ENCODE assay signal across 35 mouse cellular contexts in the genomic region with DNA sequence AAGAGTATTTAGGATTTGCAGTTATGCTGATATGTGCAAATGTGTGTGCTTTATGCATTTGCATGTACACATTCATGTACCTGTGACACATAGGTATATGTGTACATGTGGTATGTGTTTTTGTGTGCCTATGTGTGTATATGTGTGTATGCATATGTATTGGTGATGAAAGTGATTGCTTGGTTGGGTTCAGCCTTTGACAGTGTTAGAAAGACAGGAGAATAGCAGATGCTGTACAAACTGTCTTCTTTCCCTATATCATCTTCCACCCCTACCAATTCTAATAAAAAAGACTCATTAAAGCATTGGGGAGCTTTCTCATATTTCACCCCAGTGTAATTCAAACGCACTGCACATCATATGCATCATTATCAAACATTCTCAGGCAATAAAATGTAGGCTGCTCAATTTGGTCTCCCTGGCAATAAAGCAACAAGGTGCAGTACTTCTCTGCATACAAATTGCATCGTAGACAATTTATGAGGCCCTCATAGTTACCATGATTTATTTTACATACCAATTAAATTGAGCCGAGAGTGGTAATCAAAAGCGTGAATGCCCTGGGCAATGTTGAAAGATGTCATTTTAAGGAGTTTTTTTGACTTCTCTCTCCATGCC. TPM values are rescaled to one million over a fixed set of nuclear protein-coding genes. Genes with fewer than 3 reads are reported as not detected.
DNase-seq lines count a peak whose midpoint lies in the region; ATAC-seq lines count a peak whose summit lies in the region.
"Had no signal": no experiment of that assay in that cellular context is flagged by ENCODE, and none has a peak within 500 bp of the region (broad histone marks: within the 10 kb centered on the region; RNA-seq: fewer than 3 reads in every experiment).

No protein-coding gene starts in this region.

- no peaks in the 10 kb centered on the region for H3K9me3 ChIP-seq in neural tube, embryonic 11.5 days (ENCODE audit: control insufficient read depth, low read length)
- H3K9me3 ChIP-seq in hindbrain, embryonic 16.5 days (ENCODE audit: control insufficient read depth, low read length) = no peaks in the 10 kb centered on the region
- H3K9me3 ChIP-seq in neural tube, embryonic 12.5 days = no peaks in the 10 kb centered on the region
- H3K9me3 ChIP-seq: liver, embryonic 12.5 days had no signal

- no peak overlapping the region for H3K9ac ChIP-seq in neural tube, embryonic 11.5 days (ENCODE audit: low read length)
- no peak overlapping the region for H3K9ac ChIP-seq in hindbrain, embryonic 16.5 days (ENCODE audit: low read depth, low read length)
- no peak overlapping the region for H3K9ac ChIP-seq in neural tube, embryonic 12.5 days
- H3K9ac ChIP-seq: liver, embryonic 12.5 days; liver, postnatal 0 days had no signal

- H3K4me3 ChIP-seq in neural tube, embryonic 11.5 days (ENCODE audit: low read depth, low read length) = no peak overlapping the region
- H3K4me3 ChIP-seq in hindbrain, embryonic 16.5 days (ENCODE audit: low read length) = no peak overlapping the region
- H3K4me3 ChIP-seq in neural tube, embryonic 12.5 days = no peak overlapping the region
- H3K4me3 ChIP-seq: liver, embryonic 12.5 days had no signal

- no peak overlapping the region for H3K27ac ChIP-seq in neural tube, embryonic 11.5 days (ENCODE audit: low read depth, low read length)
- no peak overlapping the region for H3K27ac ChIP-seq in hindbrain, embryonic 16.5 days (ENCODE audit: low read depth, low read length)
- H3K27ac ChIP-seq in neural tube, embryonic 12.5 days = no peak overlapping the region
- H3K27ac ChIP-seq: kidney, postnatal 0 days; liver, embryonic 12.5 days; stomach, postnatal 0 days had no signal

- ATAC-seq in neural tube, embryonic 11.5 days (ENCODE audit: insufficient read depth, low FRiP score, low TSS enrichment) = 0 out of 2 replicates have a peak, but pooled peaks have one; percentile 59
- peak; percentile 76 for ATAC-seq in hindbrain, embryonic 16.5 days
- ATAC-seq in neural tube, embryonic 12.5 days (ENCODE audit: low FRiP score, low read depth) = peak; percentile 85
- no peak for ATAC-seq in erythroblast, adult 5-6 weeks (replicated peaks; ENCODE audit: low FRiP score, poor library complexity, severe bottlenecking)
- ATAC-seq in CD4-positive, CD25-positive, alpha-beta regulatory T cell, adult 4 months = no peak
- ATAC-seq: forebrain, embryonic 16.5 days; intestine, embryonic 16.5 days; liver, embryonic 12.5 days; liver, postnatal 0 days had no signal

- H3K27me3 ChIP-seq in neural tube, embryonic 11.5 days (ENCODE audit: control insufficient read depth, insufficient read depth, low read length) = no peaks in the 10 kb centered on the region
- H3K27me3 ChIP-seq in hindbrain, embryonic 16.5 days (replicated peaks; ENCODE audit: control insufficient read depth, insufficient read depth, low read length) = no peaks in the 10 kb centered on the region
- H3K27me3 ChIP-seq in neural tube, embryonic 12.5 days (replicated peaks) = no peaks in the 10 kb centered on the region
- H3K27me3 ChIP-seq: CH12.LX; liver, embryonic 12.5 days had no signal

- no peak for DNase-seq in neural tube, embryonic 11.5 days (ENCODE audit: low spot score)
- DNase-seq in neural tube, embryonic 10.5 days (ENCODE audit: extremely low spot score, low spot score) = no peak
- no peak for DNase-seq in heart, adult 11 months
- DNase-seq: adrenal gland, adult 8-10 months; B cell, adult 2 months; cerebellum, adult 9-10 months; cerebellum, postnatal 36 days; gastrocnemius, postnatal 10 days; heart, postnatal 14 days; kidney, adult 8-10 months; kidney, postnatal 4 days; left cerebral cortex, postnatal 4 days; liver, postnatal 0 days; lung, postnatal 36 days; right cerebral cortex, adult 18-20 months; right cerebral cortex, postnatal 4 days; thymus, adult 18-20 months; thymus, postnatal 25 days had no signal

- no peaks in the 10 kb centered on the region for H3K4me1 ChIP-seq in neural tube, embryonic 11.5 days (ENCODE audit: control insufficient read depth, insufficient read depth, low read length)
- no peaks in the 10 kb centered on the region for H3K4me1 ChIP-seq in hindbrain, embryonic 16.5 days (ENCODE audit: control insufficient read depth, insufficient read depth, low read depth, low read length)
- no peaks in the 10 kb centered on the region for H3K4me1 ChIP-seq in neural tube, embryonic 12.5 days
- H3K4me1 ChIP-seq: liver, embryonic 12.5 days had no signal

- H3K36me3 ChIP-seq in neural tube, embryonic 11.5 days (ENCODE audit: control insufficient read depth, insufficient read depth, low read length) = no peaks in the 10 kb centered on the region
- no peaks in the 10 kb centered on the region for H3K36me3 ChIP-seq in hindbrain, embryonic 16.5 days (ENCODE audit: control insufficient read depth, insufficient read depth, low read length)
- no peaks in the 10 kb centered on the region for H3K36me3 ChIP-seq in neural tube, embryonic 12.5 days
- H3K36me3 ChIP-seq: liver, embryonic 12.5 days had no signal

- no peak overlapping the region for H3K4me2 ChIP-seq in neural tube, embryonic 11.5 days (ENCODE audit: low read depth)
- no peak overlapping the region for H3K4me2 ChIP-seq in hindbrain, embryonic 16.5 days (ENCODE audit: low read length)
- no peak overlapping the region for H3K4me2 ChIP-seq in neural tube, embryonic 12.5 days (replicated peaks)
- H3K4me2 ChIP-seq: liver, embryonic 12.5 days had no signal

- 77% methylated on average over 4 of the region's 4 CpGs for WGBS in neural tube, embryonic 11.5 days
- 62% methylated on average over 4 of the region's 4 CpGs for whole genome bisulfite sequencing in hindbrain, embryonic 16.5 days
- WGBS in neural tube, embryonic 12.5 days = 59% methylated on average over 4 of the region's 4 CpGs

RNA-seq across cellular contexts. Expression of gene Wdr49, which starts 51.3 kb away (rescaled TPM):
- polyA plus RNA-seq in neural tube, embryonic 11.5 days (2014; fragmentation: Nextera tagmentation; extraction: Ambion mirVana) = not detected in 2 replicates
- polyA plus RNA-seq in hindbrain, embryonic 16.5 days (2015; fragmentation: Nextera tagmentation; extraction: Ambion mirVana) = 0.37 and 0.44 TPM in 2 replicates
- not detected in 2 replicates for polyA plus RNA-seq in neural tube, embryonic 12.5 days (2016; fragmentation: Nextera tagmentation; extraction: Ambion mirVana)
- total RNA-seq in erythroblast, adult 5-6 weeks (2015; ENCODE audit: low replicate concordance) = not detected in 2 replicates
- not detected in 2 replicates for total RNA-seq in erythroblast, adult 5-6 weeks (2017; ENCODE audit: low replicate concordance)
- polyA plus RNA-seq in CD4-positive, CD25-positive, alpha-beta regulatory T cell, adult 4 months (2017; shearing (Covaris generic)) = under 1 TPM in 1 of 2 experiments, not detected in 1; 0.22 TPM
- total RNA-seq: adrenal gland, adult 8-10 months; CH12.LX; ES-E14; gastrocnemius, postnatal 10 days; heart, postnatal 14 days; megakaryocyte, adult 5-6 weeks had no signal
- polyA plus RNA-seq: embryonic facial prominence, embryonic 11.5 days; forebrain, embryonic 16.5 days; gonadal fat pad, adult 2 months; heart, embryonic 14.5 days; intestine, embryonic 16.5 days; kidney, postnatal 0 days; liver, embryonic 12.5 days; liver, postnatal 0 days; lung, embryonic 16.5 days; spleen, adult 2 months; stomach, postnatal 0 days had no signal

Comparison
In these comparisons a context has a peak if more than half of its experiments do, and no peak if none do; other contexts are left out.
1. ATAC-seq: peak in neural tube, embryonic 11.5 days (single experiment), hindbrain, embryonic 16.5 days (single experiment) and neural tube, embryonic 12.5 days (single experiment); none in erythroblast, adult 5-6 weeks (single experiment) and CD4-positive, CD25-positive, alpha-beta regulatory T cell, adult 4 months (single experiment).